Mouse (Mus musculus): ENCODE data around the gene Aig1. TPM values are rescaled to one million over a fixed set of nuclear protein-coding genes. Genes with fewer than 3 reads are reported as not detected.
"Not testable (repeated sequence)": the region's sequence is repeated elsewhere in the genome, so short reads cannot be mapped to it uniquely, and the experiment has no call there.

Gene Aig1
- 14.1 and 18.0 TPM in 2 replicates for polyA plus RNA-seq (2015; fragmentation: Nextera tagmentation; extraction: Ambion mirVana)

DNA sequence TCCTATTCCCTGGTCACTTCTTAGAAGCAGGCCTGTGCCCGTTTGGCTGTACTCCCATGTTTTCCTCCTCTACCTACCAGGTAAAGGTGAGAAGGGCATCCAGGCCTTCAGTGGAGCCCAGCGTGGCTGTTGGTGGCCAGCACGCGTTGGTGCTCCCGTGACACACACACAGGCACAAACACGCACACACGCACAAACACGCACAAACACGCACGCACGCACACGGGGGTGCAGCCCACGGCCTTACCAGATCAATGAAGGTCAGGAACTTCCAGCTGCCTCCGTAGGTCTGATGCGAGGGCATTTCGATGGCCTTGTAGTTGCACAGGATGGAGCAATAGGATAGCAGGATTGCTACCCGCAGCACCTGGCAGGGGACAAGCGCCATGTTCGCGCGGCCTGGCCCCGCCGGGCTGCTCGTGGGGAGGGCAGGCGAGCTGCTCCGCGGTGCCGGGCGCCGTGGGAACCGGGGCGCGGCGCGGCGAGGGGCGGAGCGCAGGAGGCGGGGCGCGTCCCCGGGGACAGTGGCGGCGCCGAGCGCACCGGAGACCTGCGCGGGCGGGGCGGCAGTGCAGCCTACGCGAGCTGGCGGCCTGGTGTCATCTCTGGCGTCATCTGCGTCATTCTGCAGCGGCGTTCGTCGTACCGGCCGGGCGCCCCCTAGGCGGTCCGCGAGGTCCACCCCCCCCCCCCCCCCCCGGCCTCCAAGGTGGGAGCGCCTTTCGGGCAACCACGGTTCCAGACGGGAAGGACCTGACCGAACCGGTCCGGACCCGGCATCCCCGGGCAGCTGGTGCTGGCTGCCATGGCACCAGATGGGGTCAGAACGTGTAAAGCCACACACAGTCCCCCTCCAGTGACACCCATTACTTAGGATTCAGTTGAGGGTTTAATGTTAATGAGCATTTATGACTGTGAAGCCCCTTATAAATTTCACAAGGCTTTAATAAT is at the start of gene Aig1:
Gene Aig1, minus strand, starts transcription at position 610 of the 951 bp plus-strand sequence.
- Histone ChIP-seq H3K4me1 (ENCODE audit: control insufficient read depth, low read depth, low read length) (peaks cover 17% of the 10 kb centered on the region), H3K27ac (ENCODE audit: low read length) (peak within 1 kb of the TSS; percentile 53), H3K9me3 (replicated peaks; ENCODE audit: control insufficient read depth, low read length) (no peaks in the 10 kb centered on the region), H3K9ac (ENCODE audit: low read depth, low read length) (peak within 1 kb of the TSS; percentile 71), H3K4me3 (ENCODE audit: low read depth, low read length) (peak within 1 kb of the TSS; percentile 74), H3K4me2 (ENCODE audit: low read depth, low read length) (peak within 1 kb of the TSS; percentile 83), H3K27me3 (ENCODE audit: control insufficient read depth, insufficient read depth, low read depth, low read length) (no peaks in the 10 kb centered on the region), H3K36me3 (ENCODE audit: control insufficient read depth, insufficient read depth) (no peaks in the 10 kb centered on the region)
- ATAC-seq (ENCODE audit: low read depth): peak; percentile 97
- 3% methylated on average over 56 of the region's 77 CpGs for WGBS (ENCODE audit: insufficient replicate concordance)

DNA sequence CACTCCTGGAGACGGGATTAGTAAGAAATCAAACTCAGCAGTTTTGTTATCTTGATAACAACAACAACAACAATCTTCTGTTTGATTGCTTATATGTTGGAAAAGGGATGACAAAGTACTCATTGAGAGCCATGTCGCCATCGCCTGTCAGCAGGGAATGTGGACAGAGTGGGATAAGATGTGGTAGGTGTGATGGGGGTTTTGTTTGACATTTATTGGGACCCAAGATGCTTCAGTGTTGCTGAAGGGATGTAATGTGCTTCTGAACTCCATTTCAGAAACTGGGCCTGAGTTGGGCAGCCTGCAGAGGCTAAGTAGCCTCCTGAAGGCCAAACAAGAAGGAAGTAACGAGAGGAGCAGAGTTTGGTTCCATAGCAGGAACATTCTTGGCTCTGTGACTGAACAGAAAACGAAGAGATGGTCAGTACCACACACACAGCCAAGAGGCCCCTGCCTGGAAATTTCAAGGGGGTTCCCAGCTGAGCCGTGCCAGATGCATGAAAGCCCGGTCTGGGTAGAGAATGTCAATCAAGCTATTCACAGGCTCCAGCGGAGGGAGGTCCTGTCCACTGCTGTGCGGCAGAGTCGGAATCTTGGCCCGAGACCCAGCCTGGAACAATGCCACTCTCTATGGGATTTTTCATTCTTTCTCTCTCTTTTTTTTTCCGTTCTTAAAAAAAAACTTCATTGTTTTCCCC is 48.0 kb upstream of the Aig1 start:
- no peaks in the 10 kb centered on the region for H3K9me3 ChIP-seq (replicated peaks; ENCODE audit: control insufficient read depth, low read length)
- no peak overlapping the region for H3K4me3 ChIP-seq (ENCODE audit: low read depth, low read length)
- no peak for ATAC-seq (ENCODE audit: low read depth)
- H3K9ac ChIP-seq (ENCODE audit: low read depth, low read length): no peak overlapping the region
- H3K27me3 ChIP-seq (ENCODE audit: control insufficient read depth, insufficient read depth, low read depth, low read length): no peaks in the 10 kb centered on the region
- H3K4me1 ChIP-seq (ENCODE audit: control insufficient read depth, low read depth, low read length): no peaks in the 10 kb centered on the region
- no peaks in the 10 kb centered on the region for H3K36me3 ChIP-seq (ENCODE audit: control insufficient read depth, insufficient read depth)
- H3K4me2 ChIP-seq (ENCODE audit: low read depth, low read length): no peak overlapping the region
- WGBS (ENCODE audit: insufficient replicate concordance): 61% methylated on average over 12 of the region's 12 CpGs
- H3K27ac ChIP-seq (ENCODE audit: low read length): no peak overlapping the region

DNA sequence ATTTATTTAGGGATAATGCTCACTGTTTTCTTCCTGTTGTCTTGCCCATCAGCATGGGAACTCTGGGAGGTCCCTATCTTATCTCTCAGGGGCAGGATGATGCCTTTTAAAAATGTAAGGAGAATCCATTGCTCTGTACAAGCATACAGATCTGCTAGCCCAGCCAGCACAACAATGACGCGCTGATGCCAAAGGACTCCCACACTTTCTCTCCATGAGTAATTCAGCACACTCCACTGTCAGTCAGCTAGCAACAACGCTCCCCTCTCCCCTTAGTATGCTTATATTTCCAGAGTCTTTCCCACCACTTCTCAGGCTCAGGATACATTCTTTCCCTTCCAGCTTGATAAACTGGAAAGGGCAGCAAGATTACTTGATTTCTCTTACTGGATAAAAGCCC is 46.4 kb upstream of the Aig1 start:
- Histone ChIP-seq H3K27ac (ENCODE audit: low read length) (no peak overlapping the region), H3K9ac (ENCODE audit: low read depth, low read length) (no peak overlapping the region), H3K9me3 (replicated peaks; ENCODE audit: control insufficient read depth, low read length) (no peaks in the 10 kb centered on the region), H3K36me3 (ENCODE audit: control insufficient read depth, insufficient read depth) (no peaks in the 10 kb centered on the region), H3K4me3 (ENCODE audit: low read depth, low read length) (no peak overlapping the region), H3K27me3 (ENCODE audit: control insufficient read depth, insufficient read depth, low read depth, low read length) (no peaks in the 10 kb centered on the region), H3K4me2 (ENCODE audit: low read depth, low read length) (no peak overlapping the region), H3K4me1 (ENCODE audit: control insufficient read depth, low read depth, low read length) (no peaks in the 10 kb centered on the region)
- ATAC-seq (ENCODE audit: low read depth): no peak
- 61% methylated on average over 3 of the region's 3 CpGs for WGBS (ENCODE audit: insufficient replicate concordance)

DNA sequence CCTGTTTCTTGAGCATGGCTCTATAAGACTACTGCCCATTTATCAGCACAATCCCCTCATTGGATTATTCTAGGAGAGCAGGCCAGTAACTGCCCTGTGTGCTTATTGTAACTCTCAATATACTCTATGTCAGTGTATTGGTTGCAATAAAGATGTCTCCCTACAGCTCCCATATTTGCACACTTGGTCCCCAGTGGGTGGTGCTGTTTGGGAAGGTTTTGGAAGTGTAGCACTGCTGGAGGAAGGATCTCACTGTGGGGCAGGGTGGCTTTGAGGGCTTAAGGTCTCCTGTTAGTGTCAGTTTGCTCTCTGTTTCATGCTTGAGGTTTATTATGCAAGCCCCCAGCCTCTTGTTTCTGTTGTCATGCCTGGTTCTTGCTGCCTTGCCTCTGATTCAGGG is 44.9 kb upstream of the Aig1 start:
- no peak overlapping the region for H3K4me2 ChIP-seq (ENCODE audit: low read depth, low read length)
- no peak for ATAC-seq (ENCODE audit: low read depth)

DNA sequence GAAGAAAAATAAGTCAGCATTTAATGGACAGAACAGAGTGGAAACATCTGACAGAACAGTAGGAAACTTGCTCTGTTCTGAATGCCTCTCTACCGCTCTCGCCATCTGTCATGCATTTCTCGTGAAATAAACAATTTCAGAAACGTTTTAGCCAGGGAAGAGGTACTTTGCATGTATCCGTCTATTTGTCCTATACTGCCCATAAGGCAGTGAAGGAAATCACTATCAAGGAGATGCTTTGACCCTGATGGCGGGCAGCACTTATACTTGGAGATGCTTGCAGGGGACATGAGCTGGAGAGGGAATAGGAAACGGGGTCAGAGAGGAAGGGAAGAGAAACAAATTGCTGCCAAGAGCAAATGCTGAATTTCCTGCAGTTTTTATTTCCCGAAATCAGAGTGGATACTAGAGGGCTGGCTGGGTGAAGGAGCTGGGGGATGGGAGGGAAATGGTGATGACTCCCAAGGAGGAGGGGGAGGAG is 37.5 kb upstream of the Aig1 start:
- H3K27ac ChIP-seq (ENCODE audit: low read length): no peak overlapping the region
- no peaks in the 10 kb centered on the region for H3K4me1 ChIP-seq (ENCODE audit: control insufficient read depth, low read depth, low read length)
- 62% methylated on average over 8 of the region's 8 CpGs for WGBS (ENCODE audit: insufficient replicate concordance)
- no peak overlapping the region for H3K4me3 ChIP-seq (ENCODE audit: low read depth, low read length)
- no peak overlapping the region for H3K9ac ChIP-seq (ENCODE audit: low read depth, low read length)
- H3K36me3 ChIP-seq (ENCODE audit: control insufficient read depth, insufficient read depth): no peaks in the 10 kb centered on the region
- no peaks in the 10 kb centered on the region for H3K9me3 ChIP-seq (replicated peaks; ENCODE audit: control insufficient read depth, low read length)
- no peaks in the 10 kb centered on the region for H3K27me3 ChIP-seq (ENCODE audit: control insufficient read depth, insufficient read depth, low read depth, low read length)
- no peak for ATAC-seq (ENCODE audit: low read depth)
- no peak overlapping the region for H3K4me2 ChIP-seq (ENCODE audit: low read depth, low read length)

More for the DNA sequence above, 44.9 kb upstream of the Aig1 start:
- H3K4me1 ChIP-seq (ENCODE audit: control insufficient read depth, low read depth, low read length): no peaks in the 10 kb centered on the region
- no peak overlapping the region for H3K27ac ChIP-seq (ENCODE audit: low read length)
- no peak overlapping the region for H3K9ac ChIP-seq (ENCODE audit: low read depth, low read length)
- no peak overlapping the region for H3K4me3 ChIP-seq (ENCODE audit: low read depth, low read length)
- no peaks in the 10 kb centered on the region for H3K9me3 ChIP-seq (replicated peaks; ENCODE audit: control insufficient read depth, low read length)
- no peaks in the 10 kb centered on the region for H3K36me3 ChIP-seq (ENCODE audit: control insufficient read depth, insufficient read depth)
- H3K27me3 ChIP-seq (ENCODE audit: control insufficient read depth, insufficient read depth, low read depth, low read length): no peaks in the 10 kb centered on the region

DNA sequence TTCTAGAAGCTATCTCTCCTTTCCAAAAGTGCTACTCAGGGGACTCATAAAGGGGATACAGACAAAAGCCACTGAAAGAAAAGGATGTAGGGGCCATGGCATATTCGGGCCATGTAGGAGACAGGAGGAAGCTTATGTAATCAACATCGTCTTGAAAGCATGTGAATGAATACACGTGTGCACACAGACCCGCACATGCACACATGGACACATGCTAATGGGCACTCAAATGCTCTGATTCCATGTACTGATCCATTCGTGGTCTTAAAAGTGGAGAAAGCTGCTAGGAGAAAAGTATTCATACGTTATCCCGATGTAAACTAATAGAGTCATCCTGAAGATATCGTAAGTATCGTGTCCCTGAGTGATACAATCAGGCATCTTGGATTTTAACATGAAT is 36.8 kb upstream of the Aig1 start:
- Histone ChIP-seq H3K4me2 (ENCODE audit: low read depth, low read length) (no peak overlapping the region), H3K9me3 (replicated peaks; ENCODE audit: control insufficient read depth, low read length) (no peaks in the 10 kb centered on the region), H3K36me3 (ENCODE audit: control insufficient read depth, insufficient read depth) (no peaks in the 10 kb centered on the region), H3K27ac (ENCODE audit: low read length) (no peak overlapping the region), H3K4me3 (ENCODE audit: low read depth, low read length) (no peak overlapping the region), H3K4me1 (ENCODE audit: control insufficient read depth, low read depth, low read length) (no peaks in the 10 kb centered on the region), H3K27me3 (ENCODE audit: control insufficient read depth, insufficient read depth, low read depth, low read length) (no peaks in the 10 kb centered on the region), H3K9ac (ENCODE audit: low read depth, low read length) (no peak overlapping the region)
- WGBS (ENCODE audit: insufficient replicate concordance): 71% methylated on average over 9 of the region's 9 CpGs
- ATAC-seq (ENCODE audit: low read depth): no peak

DNA sequence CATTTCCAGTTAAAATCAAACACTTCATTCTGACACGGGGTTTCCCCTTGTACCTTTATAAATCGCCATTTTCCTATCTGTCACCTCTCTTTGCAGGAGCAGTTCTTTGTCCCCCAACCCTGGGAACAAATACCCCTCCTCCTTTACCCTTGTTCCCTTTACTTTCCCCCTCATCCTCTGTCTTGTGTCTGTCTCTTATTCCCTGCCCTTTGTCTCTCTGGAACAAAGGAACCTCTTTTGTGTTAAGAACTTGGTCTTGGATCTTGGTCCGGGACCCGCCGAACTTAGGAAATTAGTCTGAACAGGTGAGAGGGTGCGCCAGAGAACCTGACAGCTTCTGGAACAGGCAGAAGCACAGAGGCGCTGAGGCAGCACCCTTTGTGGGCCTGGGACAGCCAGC is 24.0 kb upstream of the Aig1 start:
- not testable (repeated sequence) for H3K27me3 ChIP-seq (ENCODE audit: control insufficient read depth, insufficient read depth, low read depth, low read length); H3K4me3 ChIP-seq (ENCODE audit: low read depth, low read length); ATAC-seq (ENCODE audit: low read depth); H3K36me3 ChIP-seq (ENCODE audit: control insufficient read depth, insufficient read depth); H3K4me2 ChIP-seq (ENCODE audit: low read depth, low read length); H3K9me3 ChIP-seq (replicated peaks; ENCODE audit: control insufficient read depth, low read length); H3K27ac ChIP-seq (ENCODE audit: low read length); H3K4me1 ChIP-seq (ENCODE audit: control insufficient read depth, low read depth, low read length); H3K9ac ChIP-seq (ENCODE audit: low read depth, low read length)
- WGBS (ENCODE audit: insufficient replicate concordance): 74% methylated on average over 6 of the region's 7 CpGs

DNA sequence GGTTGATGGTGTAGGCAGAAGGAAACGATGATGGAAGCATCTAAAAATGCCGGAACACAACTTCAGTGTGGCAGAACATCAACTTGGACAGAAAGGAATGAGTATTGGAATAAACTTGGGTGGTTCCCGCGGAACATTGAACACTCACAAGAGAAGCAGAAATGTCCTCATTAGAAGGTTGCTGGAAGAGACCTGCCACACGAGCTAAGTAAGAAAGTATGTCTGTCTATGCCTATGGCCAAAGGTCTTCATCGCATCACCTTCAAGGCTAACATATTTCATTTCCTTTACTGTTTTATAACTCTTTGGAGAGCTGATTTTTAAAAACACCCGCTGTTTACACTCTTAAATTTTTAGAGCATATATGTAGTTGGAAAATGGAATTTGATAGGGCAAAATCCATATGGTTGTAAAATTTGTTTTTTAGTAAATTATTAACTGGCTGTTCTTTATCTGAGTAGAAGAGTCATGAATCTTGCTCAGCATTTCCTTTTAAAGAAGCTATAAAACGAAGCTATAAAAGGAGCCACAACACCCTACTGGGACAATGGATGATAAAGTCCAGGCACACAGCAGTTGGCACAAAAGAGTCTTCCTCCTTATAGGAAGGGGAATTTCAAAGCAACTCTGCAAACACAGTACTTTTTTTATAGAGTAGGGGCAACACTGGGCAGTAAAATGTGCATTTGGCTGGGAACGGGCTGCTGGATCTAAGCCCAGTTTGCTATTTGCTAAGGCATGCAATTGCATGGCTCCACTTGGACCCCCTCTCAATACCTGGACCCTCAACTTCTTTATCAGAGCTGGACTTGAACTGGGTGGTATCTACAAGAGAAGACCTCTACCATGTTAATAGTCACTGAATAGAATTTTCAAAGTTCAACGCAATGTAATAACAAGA is 14.4 kb upstream of the Aig1 start:
- 70% methylated on average over 10 of the region's 10 CpGs for WGBS (ENCODE audit: insufficient replicate concordance)
- no peak overlapping the region for H3K27ac ChIP-seq (ENCODE audit: low read length)
- no peak for ATAC-seq (ENCODE audit: low read depth)

More for the DNA sequence above, 14.4 kb upstream of the Aig1 start:
- H3K4me2 ChIP-seq (ENCODE audit: low read depth, low read length): no peak overlapping the region
- H3K9me3 ChIP-seq (replicated peaks; ENCODE audit: control insufficient read depth, low read length): no peaks in the 10 kb centered on the region
- H3K9ac ChIP-seq (ENCODE audit: low read depth, low read length): no peak overlapping the region
- H3K4me3 ChIP-seq (ENCODE audit: low read depth, low read length): no peak overlapping the region
- H3K4me1 ChIP-seq (ENCODE audit: control insufficient read depth, low read depth, low read length): no peaks in the 10 kb centered on the region
- no peaks in the 10 kb centered on the region for H3K27me3 ChIP-seq (ENCODE audit: control insufficient read depth, insufficient read depth, low read depth, low read length)
- no peaks in the 10 kb centered on the region for H3K36me3 ChIP-seq (ENCODE audit: control insufficient read depth, insufficient read depth)

Data from liver, embryonic 16.5 days (tissue).